Mouse (Mus musculus): ENCODE results near the gene Plac8. TPM values are rescaled to one million over a fixed set of nuclear protein-coding genes. Genes with fewer than 3 reads are reported as not detected.

Plac8 gene
- 354 and 431 TPM in 2 replicates for polyA plus RNA-seq (2012; rRNA removed)

DNA sequence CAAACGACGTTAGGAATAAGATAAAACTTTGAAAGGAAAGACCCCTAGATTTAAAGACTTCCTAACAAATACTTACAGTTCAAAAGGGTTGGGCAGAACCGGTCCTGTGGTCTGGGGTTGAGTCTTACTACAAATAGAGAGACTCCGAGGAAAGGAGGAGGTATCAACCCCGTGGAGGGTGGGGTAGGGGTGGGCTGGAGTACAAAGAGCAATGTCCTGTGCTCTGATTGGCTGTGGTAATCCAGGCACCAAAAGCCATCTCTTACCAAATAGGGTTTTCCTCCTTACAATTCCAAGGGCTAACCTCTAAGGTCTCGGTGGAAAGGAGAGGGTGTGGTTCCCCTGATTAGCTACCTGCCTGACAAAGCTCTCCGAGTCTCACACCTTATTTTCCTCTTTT, at the start of gene Plac8:
Gene Plac8, minus strand, starts transcription at position 177 of the 400 bp plus-strand sequence.
- DNase-seq (ENCODE audit: low read depth), result no peak

DNA sequence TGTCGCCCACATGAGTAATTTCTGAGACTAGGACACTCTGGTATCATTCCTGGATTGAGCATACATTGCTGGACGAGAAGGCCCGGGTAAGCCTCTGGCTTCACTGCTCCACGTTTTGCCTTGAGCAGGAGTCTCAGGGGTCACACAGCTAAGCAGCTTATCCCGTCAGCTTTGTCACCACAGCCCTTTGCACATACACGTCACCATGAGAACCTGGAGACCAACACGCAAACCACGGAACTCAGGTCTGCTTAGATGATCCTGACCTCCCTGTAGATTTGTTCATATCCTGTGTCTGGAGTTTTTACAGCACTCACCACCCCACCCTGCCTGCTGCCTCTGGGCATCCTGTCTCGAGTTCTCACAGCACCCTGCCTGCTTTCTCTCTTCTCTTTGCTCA, 48.9 kb upstream of the Plac8 start:
- DNase-seq (ENCODE audit: low read depth), result no peak

DNA sequence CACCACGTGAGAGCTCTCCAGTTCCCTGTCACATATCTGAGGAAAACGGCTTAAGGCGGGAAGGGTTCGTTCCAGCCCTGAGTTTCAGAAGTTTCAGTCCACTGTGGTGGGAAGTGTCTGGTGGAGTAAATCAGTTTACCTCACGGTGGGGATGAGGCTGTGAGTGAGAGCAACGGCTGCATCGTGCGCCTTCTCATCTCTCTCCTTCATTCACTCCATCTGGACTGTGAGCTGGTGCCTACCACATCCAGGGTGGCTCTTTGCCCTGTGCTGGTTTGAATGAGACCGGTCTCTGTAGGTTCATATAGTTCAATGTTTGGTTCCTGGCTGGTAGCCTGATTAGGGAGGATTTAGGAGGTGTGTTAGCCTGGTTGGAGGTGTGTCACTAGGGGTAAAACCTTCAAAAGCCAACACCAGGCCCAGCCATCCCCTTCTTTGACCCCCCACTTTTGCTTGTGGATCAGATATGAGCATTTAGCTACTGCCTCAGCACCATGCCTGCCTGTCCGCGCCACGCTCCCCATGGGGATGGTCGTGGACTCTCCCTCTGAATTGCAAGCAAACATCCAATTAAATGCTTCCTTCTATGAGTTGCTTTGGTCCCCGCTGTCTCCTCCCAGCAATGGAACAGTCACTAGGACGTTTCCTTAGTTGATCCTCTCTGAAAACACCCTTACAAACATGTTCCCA, 47.7 kb upstream of the Plac8 start:
- no peak for DNase-seq (ENCODE audit: low read depth)

DNA sequence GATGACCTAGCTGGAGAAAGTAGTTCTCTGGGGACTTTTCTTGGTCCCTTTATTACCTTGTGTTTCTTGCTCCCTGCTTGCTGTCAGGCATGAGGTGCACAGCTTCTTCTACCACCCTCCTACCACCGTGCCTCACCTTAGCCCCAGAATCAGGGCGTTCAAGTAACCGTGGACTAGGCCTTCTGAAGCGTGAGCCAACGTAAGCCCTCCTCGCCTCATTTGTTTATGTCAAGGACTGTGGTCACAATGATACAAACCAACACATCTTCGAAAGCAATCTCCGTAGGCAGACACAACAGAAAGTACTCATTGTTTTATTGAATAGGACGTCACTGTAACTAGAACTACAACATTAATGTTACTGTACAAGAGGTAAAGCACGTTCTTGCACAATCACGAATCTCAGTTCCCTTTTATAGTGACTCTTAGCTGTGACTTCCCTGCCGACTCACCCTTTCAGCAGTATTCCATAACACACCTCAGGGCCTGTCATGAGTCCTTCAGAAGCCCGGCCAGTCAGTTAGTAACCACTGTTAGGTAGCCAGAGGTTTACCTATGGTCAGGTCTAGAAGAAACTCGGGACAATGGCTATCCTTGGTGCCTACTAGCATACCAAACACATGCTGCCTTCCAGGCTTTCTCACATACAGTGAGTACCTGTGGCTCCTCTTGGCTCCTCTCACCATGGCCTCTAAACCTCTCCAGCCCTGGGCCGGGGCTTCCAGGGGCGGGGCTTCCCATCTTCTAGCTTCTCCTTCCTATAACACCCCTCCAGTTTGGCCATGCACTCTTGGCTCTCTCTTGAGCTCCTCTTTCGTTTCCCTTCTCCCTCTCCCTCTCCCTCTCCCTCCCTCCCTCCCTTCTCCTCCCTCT, 42.1 kb upstream of the Plac8 start:
- no peak for DNase-seq (ENCODE audit: low read depth)

DNA sequence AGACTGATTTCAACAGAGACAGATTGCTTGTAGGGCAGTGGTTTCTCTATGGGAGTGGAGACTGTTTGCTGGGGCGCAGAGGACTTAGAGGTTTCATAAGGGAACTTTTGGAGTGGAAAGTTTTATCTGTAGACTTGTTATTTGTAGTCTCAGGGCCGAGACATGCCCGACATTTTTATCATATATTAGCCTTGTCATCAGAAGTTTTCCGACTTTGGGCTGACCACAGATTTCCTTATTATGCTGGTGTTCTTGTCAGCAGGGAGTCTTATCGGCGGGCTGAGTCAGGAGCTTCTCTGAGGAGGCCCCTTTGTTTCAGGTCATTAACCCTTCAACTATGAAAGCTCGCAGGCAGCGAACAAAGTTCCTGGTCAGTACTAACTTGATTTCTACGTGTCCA, 35.8 kb upstream of the Plac8 start:
- DNase-seq (ENCODE audit: low read depth), result no peak

DNA sequence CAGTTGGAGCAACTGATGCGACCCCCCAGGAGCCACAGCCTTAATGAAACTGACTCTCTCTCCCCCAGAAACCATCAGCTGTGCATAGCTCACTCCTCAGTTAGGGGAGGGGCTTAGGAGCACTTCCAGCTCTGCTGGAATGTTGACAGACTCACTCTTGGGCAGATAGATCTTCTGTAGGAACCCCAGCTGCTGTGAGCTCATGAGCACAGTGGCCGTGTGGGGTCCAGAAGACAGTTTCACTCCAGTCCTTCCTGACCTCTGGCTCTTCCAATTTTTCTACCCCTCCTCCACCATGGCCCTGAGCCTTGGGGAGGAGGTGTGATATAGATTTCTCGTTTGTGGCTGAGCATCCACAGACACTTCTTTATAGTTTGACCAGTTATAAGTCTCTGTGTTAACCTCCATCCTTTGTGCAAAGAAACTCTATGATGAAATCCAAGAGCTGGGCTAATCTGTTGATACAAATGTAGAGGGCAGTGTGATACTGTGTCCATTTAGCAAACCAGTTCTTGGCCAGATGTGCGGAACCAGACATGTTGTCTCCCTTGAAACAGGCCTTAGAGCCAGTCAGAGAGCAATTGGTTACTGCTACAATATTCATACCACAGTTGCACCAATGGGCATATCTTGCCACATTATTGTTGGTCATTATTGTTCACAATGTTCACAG, 35.2 kb upstream of the Plac8 start:
- DNase-seq (ENCODE audit: low read depth), result no peak

DNA sequence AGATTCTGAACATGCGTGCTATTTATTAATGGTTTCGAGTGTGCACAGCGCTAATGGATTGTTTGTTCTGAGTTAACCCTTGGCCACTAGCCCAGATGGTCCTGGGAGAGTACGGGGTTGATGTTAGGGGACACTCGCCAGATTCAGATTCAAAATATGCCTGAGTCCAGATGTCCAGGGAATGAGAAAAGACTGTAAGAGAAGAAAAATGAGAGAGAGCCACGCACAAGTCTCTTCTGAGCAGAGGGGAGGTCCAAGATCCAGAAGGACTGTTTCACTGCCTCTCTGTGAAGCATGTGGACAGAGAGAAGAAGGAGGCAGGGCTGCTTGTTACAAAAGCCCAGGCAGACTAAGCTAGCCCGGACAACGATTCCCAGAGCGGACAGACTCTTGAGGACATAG, 33.8 kb upstream of the Plac8 start:
- DNase-seq (ENCODE audit: low read depth), result no peak

DNA sequence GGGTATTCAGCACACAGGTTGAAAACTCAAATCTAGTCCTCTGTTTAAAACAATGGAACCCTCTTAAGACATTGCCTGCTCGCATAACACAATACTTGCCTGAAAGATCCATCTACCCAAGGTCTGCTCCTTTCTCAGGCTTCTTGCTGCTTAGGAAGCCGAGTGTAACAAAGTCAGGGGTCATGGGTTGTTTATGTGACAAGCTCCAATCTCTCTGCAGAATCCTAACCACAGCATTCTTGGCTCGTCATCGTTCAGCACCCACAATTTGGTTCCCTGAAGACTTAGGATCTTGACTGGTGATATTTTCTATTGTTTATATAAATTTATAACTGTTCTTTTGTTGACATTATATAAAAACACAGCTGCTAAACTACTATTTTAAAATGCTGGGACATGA, 32.0 kb upstream of the Plac8 start:
- no peak for DNase-seq (ENCODE audit: low read depth)

DNA sequence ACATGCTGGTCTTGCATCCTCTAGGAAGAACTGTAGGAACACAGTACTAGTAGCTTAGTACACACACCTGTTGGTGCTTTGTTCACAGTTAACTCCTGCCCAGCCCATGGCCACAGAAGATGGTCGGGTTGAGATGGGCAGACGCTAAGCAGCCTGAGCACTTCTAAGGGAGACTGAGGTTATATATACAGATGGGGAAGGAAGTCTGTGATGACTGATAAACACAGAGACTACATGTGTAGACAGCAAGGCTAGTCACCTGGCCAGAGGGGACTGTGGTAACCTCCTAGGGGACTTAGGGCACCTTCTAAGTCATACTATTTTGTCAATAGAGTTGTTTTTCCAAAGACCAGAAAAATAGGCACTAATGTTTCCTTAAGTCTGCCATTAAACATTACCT, 29.8 kb upstream of the Plac8 start:
- no peak for DNase-seq (ENCODE audit: low read depth)

DNA sequence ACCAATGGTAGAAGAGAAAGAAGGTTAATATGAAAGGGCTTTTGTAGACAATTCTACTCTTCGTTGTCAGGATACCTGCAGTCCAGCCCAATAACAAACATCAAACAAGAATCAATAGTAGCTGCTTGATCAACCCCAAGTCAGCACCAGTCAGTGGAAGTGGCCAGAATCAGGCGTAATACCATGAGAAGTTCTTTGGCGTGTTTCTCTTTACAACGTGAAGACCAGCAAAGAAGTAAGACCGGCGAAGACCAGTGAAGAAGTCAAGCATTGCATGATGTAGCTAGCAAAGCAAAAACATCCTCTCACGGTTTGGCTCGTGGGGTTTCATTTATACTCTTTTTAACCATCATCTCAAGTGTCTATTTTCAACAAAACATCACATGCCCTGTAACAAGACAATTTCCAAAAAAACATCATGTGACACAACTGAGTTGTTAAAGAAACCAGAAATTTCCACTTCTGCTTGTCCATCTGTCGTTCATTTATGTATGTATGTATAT, 27.0 kb upstream of the Plac8 start:
- DNase-seq (ENCODE audit: low read depth), result no peak

DNA sequence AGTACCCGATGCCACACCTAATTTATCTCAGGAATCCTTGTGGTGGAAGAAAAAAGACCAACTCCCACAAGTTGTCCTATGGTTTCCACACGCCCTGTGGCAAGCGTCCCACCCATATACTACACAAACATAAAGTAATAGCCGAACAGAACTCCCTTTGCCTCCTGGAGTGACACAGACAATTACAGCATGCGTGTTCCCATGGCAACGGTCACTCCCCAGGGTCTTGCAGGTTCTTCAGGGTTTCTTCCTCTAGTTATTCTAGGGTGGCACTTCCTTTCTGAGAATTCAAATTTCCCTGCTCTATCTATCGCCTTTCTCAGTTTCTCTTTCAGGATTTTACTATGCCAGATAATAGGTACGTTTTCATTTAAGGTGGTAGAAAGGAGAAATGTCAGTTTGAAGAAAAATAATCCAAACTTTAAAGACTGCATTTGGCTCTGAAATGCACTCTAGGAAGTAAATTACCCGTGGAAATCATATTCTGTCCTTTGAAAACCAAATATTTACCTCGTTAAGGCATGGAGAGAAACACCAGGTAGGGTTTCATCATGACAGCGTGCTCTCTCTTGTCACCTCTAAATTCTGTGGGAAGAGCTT, 25.9 kb upstream of the Plac8 start:
- no peak for DNase-seq (ENCODE audit: low read depth)

DNA sequence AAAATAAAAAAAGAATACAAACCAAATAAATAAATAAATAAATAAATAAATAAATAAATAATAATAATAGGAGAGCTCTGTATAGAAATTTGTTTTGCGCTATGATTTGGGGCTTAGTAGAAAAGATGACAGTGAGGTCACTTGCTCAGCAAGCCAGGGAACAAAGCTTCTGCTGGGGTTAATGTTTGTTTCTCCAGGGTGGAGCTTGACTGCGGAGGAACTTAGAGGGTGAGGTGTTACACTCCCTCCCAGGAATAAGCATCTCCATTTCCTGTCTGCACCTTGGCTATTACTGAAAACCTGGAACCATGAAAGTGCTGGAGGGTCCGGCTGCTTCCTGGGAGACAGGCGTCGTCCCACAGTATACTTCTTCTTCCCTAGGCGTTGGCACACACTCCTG, 24.0 kb upstream of the Plac8 start:
- DNase-seq (ENCODE audit: low read depth), result no peak

DNA sequence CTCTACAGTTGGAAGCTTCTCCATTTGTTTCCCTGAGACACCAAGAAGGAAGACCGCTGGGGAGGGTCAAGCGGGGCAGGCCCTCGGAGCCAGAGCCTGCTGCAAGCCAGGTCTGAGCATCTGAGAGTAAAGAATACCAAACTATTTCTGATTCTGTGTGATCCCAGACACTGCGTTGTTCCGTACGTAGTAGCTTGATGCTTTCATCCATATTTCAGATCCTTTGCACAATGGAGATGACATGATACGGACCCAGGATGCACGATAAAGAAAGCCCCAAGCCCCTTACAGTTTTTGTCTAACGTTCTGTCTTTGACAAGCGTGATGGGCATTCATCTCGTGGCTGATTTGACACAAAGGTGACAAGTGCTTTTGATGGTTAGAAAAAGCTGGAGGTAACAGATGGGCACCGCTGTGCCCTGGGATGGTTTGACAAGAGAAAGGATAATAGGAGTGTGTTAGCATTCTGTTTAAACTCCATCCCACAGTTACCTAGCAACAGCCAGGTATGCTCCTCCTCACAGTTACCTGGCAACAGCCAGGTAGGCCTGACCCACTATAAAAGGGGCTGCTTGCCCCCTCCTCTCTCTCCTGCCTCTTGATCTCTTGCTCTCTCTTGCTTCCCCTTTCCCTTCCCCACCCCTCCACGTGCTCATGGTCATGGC, 22.9 kb upstream of the Plac8 start:
- no peak for DNase-seq (ENCODE audit: low read depth)

DNA sequence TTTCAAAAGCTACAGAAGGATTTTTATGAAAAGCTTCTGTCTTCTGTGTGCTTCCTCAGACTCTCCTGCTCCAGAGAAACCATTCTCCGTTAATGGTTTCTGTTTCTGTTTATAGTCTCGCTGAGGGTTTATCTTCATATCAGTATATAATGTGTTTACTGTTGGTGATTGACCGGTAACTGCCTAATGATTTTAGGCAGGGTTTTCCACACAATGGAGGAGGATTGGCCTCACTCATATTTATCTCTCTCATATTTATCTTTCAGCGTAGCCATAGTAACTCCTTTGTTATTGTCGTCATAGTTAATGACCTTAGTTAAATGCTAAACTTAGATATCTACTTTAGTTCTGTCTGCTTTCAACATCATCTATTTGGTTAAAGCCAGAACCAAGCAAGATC, 18.5 kb upstream of the Plac8 start:
- no peak for DNase-seq (ENCODE audit: low read depth)

DNA sequence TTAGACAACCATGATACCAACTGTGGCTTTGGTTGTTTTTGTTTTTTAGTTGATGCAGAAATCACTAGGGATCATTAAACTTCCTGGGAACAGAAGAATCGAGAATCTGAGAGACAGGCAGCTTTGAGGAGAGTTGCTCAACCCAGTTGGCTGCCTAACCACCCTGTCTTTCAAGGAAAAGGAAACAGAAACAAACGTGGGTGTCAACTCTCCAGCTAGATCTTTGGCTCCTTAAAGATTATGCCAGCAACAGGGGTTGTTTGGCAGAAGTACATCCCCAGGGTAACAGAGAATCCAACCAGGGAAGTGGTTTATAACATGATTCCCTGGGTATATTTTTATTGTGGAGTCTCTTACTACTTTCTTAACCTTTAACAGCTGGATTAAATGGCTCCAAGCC, 15.6 kb upstream of the Plac8 start:
- no peak for DNase-seq (ENCODE audit: low read depth)

DNA sequence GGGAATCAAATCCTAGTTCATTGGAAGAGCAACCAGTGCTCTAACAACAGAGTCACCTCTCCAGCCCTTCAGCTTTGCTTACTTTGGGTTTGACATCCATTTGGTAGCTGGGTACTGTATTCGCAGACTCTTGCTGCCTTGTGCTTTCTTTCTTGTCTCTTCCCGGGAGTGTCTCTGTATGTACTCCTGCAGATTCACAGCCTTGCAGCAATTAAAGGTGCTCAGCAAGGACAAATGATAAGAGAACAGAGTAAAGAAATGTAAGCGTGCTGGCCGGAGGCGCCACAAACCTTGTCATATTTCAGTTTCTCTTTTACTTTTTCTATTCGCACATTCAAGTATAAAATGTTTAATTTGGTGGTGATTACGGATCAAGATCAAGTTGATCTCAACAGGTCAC, 15.1 kb upstream of the Plac8 start:
- DNase-seq (ENCODE audit: low read depth), result no peak

DNA sequence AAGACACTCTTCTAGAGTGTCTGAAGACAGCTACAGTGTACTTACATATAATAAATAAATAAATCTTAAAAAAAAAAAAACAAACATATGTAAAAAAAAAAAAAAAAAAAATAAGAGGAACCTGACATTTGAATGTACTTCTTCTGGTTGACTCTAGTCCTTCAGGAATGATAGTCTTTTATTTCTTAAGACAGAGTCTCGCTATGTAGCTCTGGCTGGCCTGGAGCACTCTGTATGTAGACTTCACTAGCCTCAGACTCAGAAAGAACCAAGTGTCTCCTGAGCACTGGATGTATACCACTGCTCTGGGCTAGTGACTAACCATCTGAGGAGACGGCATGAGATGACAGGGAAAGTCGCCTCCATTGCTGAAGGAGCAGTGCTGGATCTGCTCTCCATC, 13.6 kb upstream of the Plac8 start:
- DNase-seq (ENCODE audit: low read depth), result no peak

DNA sequence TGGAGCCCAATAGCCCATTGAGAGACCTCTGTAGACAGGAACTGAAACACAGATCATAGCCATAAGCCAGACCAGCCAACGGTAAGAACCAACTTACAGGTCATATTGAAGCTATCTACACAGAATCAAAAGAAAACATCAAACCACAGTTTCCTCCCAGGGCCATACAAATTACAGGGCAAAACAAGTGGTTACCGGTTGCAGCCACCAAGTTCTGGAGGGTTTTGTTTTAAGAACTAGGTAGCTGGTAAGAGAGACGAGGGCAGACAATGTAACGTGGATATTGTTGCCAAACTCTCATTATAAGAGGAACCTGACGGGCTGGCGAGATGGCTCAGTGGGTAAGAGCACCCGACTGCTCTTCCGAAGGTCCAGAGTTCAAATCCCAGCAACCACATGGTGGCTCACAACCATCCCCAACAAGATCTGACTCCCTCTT, 13.2 kb upstream of the Plac8 start:
- no peak for DNase-seq (ENCODE audit: low read depth)

DNA sequence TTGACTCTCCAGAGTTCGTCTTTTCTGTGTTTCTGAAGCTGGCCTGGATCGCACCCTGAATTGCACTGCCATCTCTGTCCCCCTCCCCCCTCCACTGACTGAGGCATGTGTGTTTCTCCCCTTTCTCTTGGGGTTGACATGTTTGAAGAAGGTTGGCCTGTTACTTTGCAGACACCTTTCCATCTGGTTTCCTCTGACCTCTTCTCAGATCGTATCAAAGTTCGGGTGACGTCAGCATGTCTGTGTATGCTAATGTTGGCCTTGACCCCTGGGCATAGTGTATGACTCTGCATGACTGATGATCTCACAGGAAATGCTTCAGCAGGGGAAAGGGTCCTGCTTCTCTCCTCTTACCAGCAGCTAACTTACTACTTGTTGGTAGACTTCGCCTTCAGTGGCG, 11.0 kb upstream of the Plac8 start:
- no peak for DNase-seq (ENCODE audit: low read depth)

DNA sequence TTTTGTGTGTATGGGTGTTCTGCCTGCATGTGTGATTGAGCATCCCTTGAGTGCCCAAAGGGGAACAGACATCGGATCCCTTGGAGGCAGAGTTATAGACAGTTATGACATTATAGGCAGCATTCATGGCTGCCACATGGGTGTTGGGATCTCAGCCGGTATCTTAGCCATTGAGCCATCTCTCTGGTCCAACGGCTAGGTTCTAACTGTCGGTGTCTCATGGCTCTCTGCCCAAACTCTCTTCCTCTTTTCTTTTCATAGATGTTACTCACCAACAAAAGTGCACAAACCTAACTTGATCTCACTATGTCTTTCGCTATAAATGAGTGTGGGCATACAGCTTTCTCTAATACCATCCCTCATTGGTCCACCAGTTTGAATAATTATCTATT, 10.4 kb upstream of the Plac8 start:
- no peak for DNase-seq (ENCODE audit: low read depth)

DNA sequence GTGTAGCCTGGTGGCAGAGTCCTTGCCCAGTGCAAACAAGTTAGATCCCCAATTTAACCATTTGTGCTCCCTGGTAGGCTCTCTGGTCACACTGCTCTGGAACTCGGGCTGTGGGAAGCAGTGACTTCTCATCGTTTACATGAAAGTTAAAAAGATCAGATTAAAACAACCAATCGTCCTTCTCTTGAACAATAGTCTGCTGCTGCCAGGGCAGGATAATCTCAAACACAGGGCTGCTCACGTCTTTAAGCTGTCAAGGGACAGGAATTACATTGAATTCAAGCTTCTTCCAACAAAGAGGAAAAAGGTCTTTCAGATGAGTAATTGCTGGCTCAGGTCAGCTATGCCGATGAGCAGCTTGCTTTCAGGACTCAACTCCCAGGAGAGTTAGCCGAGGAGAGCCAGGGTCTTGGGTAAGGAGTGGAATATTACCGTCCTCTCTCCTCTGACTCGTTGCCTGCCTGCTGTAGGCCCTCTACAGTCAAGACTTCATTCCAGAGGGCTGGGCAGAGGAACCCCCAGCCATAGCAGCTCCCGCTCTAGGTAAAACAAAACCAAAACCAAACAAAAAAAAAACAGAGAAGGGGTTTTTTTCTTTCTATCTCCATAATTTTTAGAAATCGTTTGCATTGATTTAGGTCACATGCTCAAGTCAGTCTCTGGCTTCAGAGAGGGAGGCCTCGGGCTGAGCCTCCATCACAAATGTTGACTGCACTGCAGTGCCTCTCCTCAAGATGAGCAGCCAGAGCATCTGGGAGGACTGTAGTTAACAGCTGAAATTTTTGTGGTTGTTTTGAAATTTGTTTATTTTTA, 9.8 kb upstream of the Plac8 start:
- no peak for DNase-seq (ENCODE audit: low read depth)

Measured in gonadal fat pad, adult 2 months (tissue).